Mouse (Mus musculus): ENCODE results near the gene Slc9a9.

The Slc9a9 gene

DNA sequence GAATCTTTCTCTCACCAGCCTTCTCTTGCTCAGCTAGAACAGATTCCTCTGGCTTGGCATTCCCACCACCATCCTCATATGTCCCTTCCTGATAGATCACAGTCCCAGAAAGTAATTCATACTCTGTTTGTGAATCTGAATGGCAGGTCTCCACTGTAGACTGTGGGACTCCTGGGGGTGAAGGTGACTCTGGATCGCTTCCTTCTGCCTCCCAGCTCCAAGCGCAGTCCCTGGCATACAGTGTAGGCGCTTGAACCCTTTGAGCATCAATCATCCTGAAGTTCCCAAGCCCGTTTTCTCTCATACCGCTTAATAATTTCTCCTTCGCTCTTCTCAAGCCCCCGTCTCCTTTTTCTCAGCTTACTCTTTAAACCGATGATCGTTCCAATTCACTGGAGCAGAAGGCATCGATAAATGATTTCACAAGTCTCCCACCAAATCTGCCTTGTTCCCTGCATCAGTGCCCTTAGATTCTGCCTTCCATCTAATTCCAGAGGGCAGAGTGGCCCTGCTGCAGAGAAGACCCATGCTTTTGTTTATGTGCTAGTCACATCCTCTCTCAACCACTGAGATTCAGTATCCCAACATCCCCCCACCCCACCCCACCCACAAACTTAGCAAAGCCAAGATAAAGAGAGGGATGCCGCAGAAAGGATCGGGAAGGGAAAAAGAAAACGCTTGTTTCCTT is 401.3 kb downstream of the Slc9a9 start:
- no peak for DNase-seq (ENCODE audit: low read depth in 1 of 2, low spot score in 2 of 2)

DNA sequence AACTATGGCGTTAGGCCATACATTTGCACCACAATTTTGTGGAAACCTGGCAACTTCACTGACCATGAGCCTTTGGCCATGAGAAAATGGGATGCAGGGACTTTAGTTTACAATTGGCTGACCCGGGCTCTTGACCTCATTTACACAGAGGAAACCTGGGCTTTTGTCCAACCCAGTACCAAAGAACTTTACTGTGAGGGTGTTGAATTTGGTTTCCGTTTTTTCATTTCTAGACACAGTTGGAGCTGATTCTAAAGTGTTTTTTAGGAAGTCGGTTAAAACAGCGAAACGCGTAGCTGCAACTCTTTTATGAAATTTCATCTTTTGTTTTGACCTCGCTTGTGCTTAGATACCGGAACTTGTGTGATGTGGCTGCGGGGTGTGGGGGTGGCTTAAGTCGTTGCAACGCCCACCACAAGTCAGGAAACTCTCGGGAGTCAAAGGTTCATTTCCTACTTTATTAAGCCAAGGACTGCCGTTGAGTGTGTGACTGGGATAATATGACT is 402.8 kb downstream of the Slc9a9 start:
- no peak for DNase-seq (ENCODE audit: low read depth in 1 of 2, low spot score in 2 of 2)

DNA sequence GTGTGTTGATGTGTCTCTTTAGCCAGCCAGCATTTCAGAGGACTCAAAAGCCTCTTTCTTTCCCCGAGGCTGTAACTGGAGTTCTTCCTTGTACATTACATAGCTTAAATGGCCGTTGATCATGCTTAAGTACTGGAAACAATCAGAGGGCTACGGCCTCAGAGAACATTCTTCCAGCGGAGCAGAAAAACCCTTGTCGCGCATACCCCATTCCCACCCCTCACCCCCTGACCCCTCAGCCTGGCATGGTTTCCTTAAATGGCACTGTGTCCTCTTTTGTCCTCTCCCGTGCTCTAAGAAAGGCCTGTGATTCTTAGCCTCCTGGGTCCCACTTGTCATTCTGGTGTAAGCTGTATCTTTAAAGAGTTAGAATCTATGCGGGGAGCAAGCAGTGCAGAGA is 404.0 kb downstream of the Slc9a9 start:
- DNase-seq (ENCODE audit: low read depth in 1 of 2, low spot score in 2 of 2), result no peak

DNA sequence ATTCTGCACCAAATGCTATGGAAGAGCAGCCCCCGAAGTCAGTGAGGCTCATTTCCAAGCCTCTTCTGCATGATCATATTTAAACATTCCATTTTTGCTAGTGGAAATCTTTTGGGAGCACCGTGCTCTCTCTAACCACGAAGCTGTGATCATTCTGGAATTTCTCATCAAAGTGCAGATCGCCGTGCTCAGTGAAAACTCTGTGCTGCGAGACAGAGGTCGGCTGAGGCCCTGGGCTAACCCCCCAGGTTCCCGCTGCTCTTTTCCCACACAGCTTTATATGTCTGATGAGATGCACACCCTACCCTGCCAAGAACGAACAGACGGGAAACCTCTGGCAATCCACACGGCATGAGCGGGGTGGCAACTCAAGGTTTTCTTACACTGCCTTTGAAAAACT is 406.1 kb downstream of the Slc9a9 start:
- no peak for DNase-seq (ENCODE audit: low read depth in 1 of 2, low spot score in 2 of 2)

DNA sequence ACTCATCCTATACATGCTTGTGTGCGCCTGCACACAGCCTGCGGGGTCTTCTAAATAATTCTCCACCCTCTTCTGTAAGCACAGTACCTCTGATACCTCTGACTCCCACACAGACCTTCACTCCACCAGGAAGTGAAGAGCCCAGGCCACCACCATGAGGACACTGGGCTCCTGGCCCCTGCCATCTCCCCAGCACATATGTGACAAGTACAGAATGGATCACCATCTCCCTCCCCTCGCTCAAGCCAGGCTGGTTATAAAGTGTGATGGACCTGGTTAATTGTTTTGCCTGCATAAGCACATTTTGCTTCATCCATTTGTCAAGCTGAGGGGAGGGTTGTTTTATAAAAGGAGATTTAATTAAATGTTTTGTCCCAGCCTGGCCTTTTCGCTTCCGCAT is 408.2 kb downstream of the Slc9a9 start:
- no peak for DNase-seq (ENCODE audit: low read depth in 1 of 2, low spot score in 2 of 2)

DNA sequence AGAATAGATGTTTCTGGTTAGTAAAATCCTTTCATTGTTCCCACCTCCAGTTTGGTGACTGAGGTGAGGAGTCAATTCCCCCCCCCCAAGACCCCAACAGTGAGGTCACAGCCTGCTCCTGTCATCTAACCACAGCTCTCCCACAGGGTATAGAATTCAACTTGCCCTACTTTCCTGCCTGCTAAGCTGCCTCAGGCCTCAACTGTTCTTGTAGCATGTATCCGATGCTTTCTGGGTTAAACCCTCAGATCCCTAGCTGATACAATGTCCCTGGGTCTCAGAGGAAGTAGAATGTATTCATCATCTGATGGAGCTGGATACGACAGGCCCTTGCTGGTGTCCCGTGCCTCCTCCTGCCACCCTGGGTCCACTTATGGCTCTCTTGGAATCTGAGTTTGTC is 408.9 kb downstream of the Slc9a9 start:
- DNase-seq (ENCODE audit: low read depth in 1 of 2, low spot score in 2 of 2), result no peak

DNA sequence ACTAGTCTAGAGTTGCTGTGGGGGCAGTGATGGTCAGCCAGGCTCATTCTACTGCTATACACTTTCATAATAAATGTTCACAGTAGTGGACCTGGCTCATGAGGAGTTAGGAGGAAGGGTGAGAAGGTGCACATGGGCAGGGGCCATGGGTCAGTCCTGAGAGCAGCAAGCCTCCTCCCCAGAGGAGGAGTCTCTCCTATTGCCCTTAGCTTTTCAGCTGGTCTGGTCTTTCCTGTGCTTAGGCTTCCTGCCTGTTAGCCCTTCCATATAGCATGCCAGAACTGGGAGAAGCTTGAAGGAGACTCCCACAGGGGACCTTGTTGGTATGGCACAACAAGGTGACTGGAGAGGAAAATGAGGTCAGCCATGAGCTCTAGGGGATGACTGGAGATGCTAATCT is 410.2 kb downstream of the Slc9a9 start:
- no peak for DNase-seq (ENCODE audit: low read depth in 1 of 2, low spot score in 2 of 2)

DNA sequence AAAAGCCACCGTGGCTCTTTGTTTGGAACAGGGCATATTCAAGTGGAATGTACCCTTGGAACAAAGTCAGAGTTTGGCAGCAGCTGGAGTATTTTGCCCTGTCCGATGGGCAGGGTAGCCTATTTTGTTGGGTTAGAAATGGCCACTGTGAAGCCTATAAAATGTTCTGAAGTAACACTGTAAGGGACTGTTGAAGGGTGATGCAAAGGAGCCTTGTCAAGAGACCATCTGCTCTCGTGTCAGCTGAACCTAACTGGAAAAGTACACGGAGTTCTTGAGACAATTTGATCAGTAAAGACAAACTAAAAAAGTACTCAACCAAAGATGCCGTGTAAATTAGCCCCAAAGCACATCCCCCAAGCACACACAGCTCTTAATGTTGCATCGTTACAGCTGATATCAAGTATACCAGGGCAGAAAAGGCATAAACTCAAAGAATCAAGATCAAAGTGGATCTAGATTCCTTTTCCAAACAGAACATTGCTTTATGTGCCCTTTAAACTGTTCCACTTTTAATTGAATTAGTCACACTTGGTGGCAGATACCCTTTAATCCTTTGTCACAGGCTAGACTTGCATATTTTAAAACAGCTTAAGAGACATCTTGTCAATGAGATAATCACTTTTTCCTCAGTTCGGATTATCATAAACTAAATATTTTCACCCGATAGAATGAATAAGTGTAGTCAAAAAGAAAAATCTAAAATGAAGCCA is 416.6 kb downstream of the Slc9a9 start:
- DNase-seq (ENCODE audit: low read depth in 1 of 2, low spot score in 2 of 2), result no peak

DNA sequence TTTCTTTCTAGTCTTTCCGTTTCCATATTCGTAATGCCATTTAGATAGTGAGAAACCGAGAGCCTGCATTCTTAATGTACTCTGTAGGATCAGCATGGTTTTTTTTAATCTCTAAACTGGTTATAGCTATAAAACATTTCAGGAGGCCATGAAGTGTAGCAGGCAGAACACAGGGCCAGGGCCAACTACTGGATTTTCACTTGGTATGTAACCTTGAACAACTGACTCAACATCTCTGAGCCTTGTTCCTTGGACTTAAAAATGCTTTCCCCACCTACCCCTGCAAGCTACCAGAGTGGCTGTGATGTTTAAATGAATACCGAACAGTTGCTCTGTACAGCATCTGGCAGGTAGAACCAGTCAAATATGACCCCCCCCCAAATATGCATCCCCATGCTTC is 418.5 kb downstream of the Slc9a9 start:
- no peak for DNase-seq (ENCODE audit: low read depth in 1 of 2, low spot score in 2 of 2)

DNA sequence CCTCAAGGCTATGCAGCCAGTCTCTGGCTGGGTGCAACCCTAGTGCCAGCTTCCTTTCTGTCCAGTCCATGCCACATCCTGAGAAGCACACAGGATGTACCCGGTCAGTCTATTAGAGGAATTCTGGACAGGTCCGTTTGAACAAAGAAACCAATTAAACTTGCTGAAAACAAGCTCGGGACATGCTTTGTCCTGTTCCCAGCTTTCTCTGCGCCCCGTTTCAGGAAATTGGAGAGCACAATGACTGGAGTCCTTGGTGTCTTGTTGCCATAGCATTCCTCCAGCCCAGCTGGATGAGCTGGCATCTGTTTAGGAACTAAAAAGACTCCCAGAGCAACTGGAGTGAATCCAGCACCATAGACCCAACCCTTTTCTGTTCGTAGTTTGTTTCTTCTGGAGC is 419.3 kb downstream of the Slc9a9 start:
- DNase-seq (ENCODE audit: low read depth in 1 of 2, low spot score in 2 of 2), result no peak

DNA sequence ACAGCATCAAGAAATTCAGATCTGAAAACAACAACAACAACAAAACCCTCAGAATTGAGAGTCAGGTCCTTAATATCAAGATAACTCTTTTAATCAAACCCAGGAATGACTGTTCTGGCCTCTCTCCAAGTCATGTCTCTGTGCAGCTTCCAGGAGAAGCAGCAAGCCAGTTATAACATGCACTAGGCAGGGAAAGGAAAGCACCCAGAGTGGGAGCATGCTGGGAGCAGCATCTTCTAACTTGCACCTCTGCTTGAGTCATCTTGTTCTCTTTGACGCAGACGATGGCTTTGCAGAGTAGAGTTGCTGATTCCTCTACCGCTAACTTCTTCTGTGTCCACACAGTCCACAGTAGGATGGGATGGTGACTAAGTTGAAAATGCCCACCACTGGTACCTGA is 426.8 kb downstream of the Slc9a9 start:
- no peak for DNase-seq (ENCODE audit: low read depth in 1 of 2, low spot score in 2 of 2)

DNA sequence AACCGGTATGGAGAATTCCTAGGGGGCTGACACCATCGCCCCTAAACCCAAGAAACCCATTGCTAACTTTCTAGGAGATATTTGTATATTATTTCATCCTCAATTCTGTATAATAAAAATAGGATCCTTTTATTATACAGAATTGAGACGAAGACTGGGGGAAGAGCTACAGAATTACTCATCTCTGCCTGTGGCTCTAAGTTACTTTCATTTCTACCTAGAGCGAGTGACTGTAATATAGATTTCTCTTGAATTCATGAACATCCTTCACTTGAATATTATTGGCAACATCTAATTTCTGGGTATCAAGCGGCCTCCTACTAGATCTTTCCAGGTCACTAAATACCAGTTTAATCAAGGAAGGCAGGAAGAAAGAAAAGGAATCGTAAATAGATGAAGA is 436.1 kb downstream of the Slc9a9 start:
- DNase-seq (ENCODE audit: low read depth in 1 of 2, low spot score in 2 of 2), result no peak

DNA sequence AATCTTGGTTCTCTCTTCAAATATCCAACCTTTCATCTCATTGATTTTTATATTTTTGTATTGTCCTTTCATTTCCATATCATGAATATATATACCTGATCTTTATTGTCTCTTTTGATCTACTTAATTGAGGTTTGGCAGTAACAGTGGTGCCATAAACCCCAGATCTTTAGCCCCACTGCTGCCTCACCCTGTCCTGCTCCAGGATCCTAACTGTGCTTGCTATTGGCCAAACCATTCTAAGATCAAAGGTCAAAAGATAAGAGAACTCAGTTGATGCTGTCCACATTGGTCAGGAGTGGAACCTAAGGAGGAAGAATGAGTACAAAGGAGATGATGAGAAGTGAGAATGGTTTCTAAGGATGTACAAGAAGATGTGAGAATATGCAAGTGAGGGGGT is 440.1 kb downstream of the Slc9a9 start:
- no peak for DNase-seq (ENCODE audit: low read depth in 1 of 2, low spot score in 2 of 2)

DNA sequence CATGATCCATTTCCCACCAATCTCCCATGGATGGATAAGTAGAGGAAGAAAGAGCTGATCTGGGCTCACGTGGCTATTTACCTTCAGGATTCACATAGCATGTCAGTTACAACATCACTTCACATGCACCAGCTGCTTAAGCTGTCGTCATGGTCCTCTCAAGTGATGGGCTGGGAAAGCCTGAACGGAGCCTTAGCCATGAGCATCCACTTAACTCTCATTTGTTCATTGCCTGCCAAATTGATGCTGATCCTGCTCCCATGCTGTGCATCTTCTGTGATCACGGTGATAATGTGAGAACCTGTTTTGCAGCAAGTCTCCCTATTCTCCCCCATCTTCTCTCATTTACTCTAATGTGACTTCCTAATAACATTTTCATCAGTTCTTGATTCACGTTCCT is 441.1 kb downstream of the Slc9a9 start:
- DNase-seq (ENCODE audit: low read depth in 1 of 2, low spot score in 2 of 2), result no peak

DNA sequence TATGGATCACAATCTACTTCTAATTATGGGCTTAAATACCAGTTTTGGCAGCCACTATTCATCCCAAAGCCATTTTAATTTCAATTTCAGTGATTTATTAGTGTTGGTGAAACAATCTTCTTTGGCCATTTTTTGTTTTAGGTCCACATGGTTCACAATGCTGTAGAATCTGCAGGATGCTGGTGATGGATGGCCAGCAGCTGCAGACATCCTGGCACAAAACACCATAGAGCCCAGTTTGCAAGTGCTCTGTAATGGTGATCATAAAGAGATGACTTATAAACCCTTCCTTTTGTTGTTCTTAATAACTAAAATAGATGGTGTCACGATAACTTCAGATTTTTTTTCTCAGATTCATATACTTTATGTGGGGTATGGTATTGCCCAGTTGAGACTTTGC is 442.0 kb downstream of the Slc9a9 start:
- DNase-seq (ENCODE audit: low read depth in 1 of 2, low spot score in 2 of 2), result no peak

DNA sequence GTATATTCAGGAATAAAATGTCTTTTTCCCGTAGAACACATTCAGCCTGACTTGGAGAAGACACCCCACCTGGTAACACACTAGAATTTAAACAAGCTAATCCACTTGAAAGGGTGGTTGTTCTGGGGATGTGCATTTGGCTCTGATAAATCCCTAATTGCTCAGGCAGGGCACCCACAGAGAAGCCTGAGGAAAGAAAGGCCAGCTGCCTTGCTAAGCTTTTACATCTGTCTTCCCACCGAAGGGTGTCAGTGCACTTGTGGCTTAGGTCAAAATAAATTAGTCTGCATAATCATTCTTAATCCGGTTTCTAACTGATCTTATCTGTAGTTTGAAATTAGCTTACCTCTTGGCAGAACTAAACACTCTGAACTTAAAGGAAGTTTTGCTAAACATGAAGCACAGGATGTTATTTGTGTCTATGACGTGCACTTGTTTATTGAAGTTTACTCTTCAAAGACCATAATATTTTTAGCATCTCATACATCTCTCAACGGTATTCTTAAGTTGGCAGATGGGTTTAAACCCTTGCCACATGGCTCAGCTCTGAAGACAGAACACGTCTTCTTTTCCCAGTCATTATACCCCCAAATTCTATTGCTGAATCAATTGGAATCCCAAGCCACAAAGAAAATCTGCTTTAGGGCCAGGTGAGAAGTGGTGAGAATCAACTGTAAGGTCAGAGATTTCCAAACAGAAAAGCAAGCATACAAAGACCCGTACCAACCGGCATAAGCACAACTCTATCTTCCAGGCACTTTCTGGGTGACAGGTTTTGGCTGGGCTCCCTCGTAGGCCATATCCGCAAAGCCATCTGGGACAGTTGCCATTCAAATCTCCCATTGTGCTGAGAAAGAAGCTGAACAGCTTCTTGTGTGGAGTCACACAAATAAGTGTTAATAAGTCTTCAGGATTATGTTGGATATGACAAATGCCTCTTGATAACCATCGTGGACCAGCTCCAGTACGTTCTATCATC is 443.7 kb downstream of the Slc9a9 start:
- no peak for DNase-seq (ENCODE audit: low read depth in 1 of 2, low spot score in 2 of 2)

DNA sequence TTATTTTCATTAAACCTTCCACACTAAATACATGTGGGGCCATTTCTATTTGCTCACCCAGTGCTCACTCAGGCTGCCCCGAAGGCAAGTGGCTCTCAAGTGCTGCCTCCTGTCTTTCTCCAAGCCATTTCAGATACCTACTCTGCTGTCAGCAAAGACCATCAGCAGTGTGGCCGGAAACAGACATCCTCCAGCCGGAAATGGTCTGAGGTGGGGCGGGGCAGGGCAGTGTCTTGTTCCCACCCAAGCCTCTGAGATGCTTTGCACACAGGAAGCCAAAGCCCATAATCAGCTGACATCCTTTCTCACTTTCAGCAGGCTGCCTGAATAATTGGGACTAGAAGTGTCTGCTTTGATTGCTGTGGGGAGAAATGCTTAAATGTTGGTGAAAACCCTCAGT is 450.4 kb downstream of the Slc9a9 start:
- no peak for DNase-seq (ENCODE audit: low read depth in 1 of 2, low spot score in 2 of 2)

DNA sequence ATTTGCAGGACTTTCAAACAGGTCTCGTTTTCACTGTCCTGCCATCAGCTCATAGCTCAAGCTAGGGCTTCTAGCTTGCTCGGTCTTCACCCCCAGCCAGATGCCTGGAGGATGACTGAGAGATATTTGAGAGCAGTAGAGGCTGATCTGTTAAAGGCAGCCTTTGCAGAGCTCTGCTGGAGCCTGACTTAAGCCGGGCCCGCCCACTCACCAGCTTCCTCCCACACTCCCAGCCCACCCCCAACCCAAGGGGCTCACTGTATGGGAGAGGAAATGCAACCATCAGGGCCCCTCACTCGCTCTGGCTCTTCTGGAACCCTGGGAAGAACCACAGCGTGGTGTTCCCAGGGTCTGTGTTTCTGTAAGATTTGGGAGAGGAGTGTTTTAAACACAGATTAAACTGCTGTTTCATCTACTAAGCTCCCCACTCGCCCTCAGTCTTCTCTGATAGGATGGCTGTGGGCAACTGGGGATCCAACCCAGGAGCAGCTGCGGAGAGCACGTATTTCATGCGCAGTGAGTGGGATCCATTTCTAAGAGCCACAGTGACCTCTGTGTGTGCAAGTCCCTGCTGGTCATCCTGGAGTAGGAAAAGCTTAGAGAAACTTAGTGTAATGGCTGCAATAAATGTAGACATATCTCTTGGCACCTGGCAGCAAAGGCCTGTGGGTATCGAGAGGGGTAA is 451.6 kb downstream of the Slc9a9 start:
- no peak for DNase-seq (ENCODE audit: low read depth in 1 of 2, low spot score in 2 of 2)

DNA sequence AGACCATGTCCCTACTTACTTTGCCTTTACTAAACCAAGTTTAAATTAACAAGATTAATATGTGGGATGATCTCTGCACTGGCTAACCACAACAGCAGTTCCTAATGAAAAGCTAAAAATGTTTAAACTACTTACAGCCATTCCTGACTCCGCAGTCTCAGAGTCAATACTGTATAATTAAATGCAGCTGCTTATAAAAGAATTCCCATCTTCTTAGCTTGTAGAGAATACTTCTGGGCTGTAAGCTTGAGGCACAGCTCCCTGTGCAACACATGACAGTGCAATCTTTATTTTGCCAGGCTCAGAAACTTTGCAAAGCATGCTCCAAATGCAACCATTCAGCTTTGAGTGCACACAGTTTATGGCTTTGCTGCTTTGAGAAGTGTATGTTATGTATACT is 456.0 kb downstream of the Slc9a9 start:
- no peak for DNase-seq (ENCODE audit: low read depth in 1 of 2, low spot score in 2 of 2)

DNA sequence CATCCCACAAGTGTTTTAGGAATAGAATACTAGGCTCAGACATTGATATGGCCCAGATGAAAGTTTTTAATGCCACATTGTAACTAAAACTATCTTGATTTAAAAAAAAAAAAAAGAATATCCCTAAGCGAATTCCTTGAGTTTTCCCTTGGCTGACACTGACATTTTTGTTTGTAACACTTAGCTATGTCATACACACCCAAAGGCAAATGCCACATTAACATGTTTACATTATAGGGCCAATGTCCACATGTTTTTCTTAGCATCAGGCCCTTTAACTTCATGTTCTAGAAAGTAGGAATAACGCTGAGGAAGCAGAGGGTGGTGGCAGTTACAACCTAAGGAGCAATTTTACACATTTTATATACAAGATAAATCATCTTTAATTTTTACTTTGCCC is 458.1 kb downstream of the Slc9a9 start:
- DNase-seq (ENCODE audit: low read depth in 1 of 2, low spot score in 2 of 2), result no peak

DNA sequence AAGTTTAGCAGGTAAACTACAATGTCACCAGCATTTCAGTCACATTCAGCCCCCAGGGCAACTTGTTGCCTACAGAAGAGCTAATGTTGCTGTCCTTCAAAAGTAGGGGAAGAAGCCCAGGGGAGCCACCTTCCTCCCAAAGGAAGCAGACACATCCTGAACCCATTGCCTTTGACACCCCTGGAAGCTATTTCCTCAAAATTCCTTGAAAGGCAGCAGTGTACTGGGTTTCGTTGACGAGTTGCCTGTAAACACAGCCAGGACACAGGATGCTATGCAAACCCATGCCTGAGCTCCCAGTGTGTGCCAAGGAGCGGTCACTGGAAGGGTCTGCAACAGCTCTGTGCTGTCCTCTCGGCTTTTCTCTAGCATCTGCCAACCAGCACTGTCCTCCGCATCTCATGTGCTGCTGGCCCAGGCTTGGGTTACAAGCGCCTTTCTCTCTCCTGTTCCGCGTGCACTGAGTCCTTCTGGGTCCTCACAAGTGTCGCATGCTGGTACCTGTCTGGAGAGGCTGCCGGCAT is 479.6 kb downstream of the Slc9a9 start:
- DNase-seq (ENCODE audit: low read depth in 1 of 2, low spot score in 2 of 2), result no peak
